Mouse (Mus musculus) liver, adult 2 months (tissue): ENCODE measurements at regions not wholly inside any gene's neighbourhood (a gene's known extent, or its start where the extent isn't known, plus 50 kb on each side); places are given as distances from the start of the nearest gene placed in this dataset.

Experiments
- CTCF ChIP-seq: fragments of 200-500 bp; IDR thresholded peaks from 2 replicates; pipeline ENCODE4 v1.5.1; 2011; ENCODE audit warnings: low read depth, low read length, control low read depth
- POLR2A ChIP-seq: fragments of 200-500 bp; IDR thresholded peaks from 2 replicates; pipeline ENCODE4 v1.6.1; 2011; ENCODE audit warnings: low read length, control low read depth; ENCODE audit not compliant: insufficient read depth; ENCODE audit errors: extremely low read depth

DNA sequence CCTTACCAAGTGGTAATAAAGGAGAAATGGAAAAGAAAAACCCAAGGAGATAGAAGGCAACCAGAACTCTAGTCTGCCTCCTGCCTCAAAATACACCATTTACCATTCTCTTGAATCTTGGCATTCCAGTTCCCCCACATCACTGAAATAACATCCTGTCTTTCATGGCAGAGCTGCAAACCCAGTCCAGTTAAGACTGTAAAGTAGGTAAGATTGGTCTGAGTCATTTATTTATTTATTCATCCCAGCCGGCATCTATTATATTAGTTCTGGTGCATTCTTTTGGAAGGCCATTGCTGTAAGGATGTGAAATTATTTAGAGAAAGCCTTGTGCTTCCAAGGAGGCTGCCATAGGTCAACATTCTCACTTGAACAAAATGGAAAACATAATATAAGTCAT lies 107.9 kb upstream of the Pja2 start:
- TF ChIP-seq CTCF (no peak), POLR2A (no peak)
